Mouse (Mus musculus): ENCODE data around the gene Slc38a1. TPM values are rescaled to one million over a fixed set of nuclear protein-coding genes. Genes with fewer than 3 reads are reported as not detected.
A peak's percentile ranks its signal among the peaks of the same experiment; 100 is the strongest.

Gene Slc38a1
- polyA plus RNA-seq, 1 experiment, result 136 TPM

DNA sequence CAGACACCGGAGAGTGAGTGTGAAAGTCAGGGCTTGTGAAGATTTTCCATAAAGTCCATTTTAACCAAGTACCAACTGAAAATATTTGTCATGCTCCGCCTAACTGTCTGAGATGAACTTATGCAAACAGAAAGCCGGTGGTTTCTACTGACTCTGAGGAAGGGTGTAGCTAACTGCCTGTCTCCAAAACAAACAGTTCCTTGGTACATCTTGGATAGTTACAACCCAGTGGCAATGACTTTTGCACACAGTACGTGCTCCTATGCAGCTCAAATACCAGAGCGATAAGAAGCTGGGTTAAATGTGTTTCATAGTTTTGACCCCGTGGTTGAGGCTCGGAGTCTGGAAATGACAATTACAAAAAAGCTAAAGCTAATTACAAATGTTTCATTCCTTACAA is 34.0 kb downstream of the Slc38a1 start:
- DNase-seq, result no peak
- TF ChIP-seq CTCF (IDR thresholded peaks at IDR 0.05; ENCODE audit: borderline replicate concordance, control insufficient read depth, extremely low read depth, insufficient read depth, low read length, poor library complexity) (no peak), POLR2A (IDR thresholded peaks at IDR 0.05; ENCODE audit: control insufficient read depth, extremely low read depth, insufficient read depth, low read length, poor library complexity) (no peak)
- Histone ChIP-seq H3K27me3 (ENCODE audit: control insufficient read depth, insufficient read depth, low read length) (no peaks in the 10 kb centered on the region), H3K27ac (ENCODE audit: control insufficient read depth, insufficient read depth, low read length) (no peak overlapping the region), H3K36me3 (ENCODE audit: control insufficient read depth, insufficient read depth, low read length) (peaks cover 57% of the 10 kb centered on the region), H3K4me3 (ENCODE audit: control insufficient read depth, insufficient read depth, low read length) (no peak overlapping the region), H3K4me1 (replicated peaks; ENCODE audit: control insufficient read depth, insufficient read depth, low read length) (no peaks in the 10 kb centered on the region)
- 93% methylated on average over 7 of the region's 7 CpGs for WGBS

DNA sequence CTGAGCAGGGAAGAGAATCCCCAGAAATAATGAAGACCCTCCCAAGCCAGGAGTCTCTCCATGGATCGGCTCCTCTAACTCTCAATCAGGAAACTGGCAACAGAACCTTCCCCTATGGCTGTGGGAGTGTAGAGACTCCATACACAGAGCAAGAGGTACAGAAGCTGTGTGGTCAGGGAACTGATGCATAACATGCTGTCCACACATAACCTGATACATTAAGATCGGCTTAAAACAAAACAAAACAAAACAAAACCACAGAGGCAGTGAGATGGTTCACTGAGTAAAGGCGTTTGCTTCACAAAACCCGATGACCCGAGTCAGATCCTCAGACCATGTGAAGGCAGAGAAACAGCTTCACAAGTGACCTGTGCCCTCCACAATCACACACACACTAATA is 35.3 kb downstream of the Slc38a1 start:
- H3K27me3 ChIP-seq (ENCODE audit: control insufficient read depth, insufficient read depth, low read length), result no peaks in the 10 kb centered on the region

DNA sequence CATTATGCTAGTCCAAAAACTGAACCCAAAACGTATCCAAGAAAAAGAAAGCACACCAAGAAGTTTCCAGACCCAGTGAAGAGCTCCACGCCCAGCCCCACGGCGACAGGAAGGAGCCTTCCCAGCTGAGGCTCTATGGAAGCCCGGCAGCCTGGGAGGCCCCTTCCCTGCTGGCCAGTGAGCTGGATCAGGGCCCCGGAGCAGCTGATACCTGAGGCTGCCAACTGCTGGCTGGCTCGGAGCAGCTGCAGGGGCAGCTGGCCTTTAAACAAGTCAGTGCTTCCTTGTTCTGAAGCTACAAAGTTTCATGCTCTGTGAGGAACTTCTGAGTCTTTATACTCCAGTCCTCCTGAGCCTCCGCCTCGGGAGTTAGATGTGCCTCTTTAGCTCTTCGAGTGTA is 38.4 kb downstream of the Slc38a1 start:
- peaks cover 29% of the 10 kb centered on the region for H3K36me3 ChIP-seq (ENCODE audit: control insufficient read depth, insufficient read depth, low read length)
- WGBS, result 85% methylated on average over 10 of the region's 10 CpGs
- H3K27me3 ChIP-seq (ENCODE audit: control insufficient read depth, insufficient read depth, low read length), result no peaks in the 10 kb centered on the region
- H3K4me1 ChIP-seq (replicated peaks; ENCODE audit: control insufficient read depth, insufficient read depth, low read length), result peaks cover under 1% of the 10 kb centered on the region
- H3K4me3 ChIP-seq (ENCODE audit: control insufficient read depth, insufficient read depth, low read length), result no peak overlapping the region
- no peak for DNase-seq
- TF ChIP-seq CTCF (IDR thresholded peaks at IDR 0.05; ENCODE audit: borderline replicate concordance, control insufficient read depth, extremely low read depth, insufficient read depth, low read length, poor library complexity), result no peak
- TF ChIP-seq POLR2A (IDR thresholded peaks at IDR 0.05; ENCODE audit: control insufficient read depth, extremely low read depth, insufficient read depth, low read length, poor library complexity), result no peak
- H3K27ac ChIP-seq (ENCODE audit: control insufficient read depth, insufficient read depth, low read length), result no peak overlapping the region

More for the DNA sequence above, 35.3 kb downstream of the Slc38a1 start:
- Histone ChIP-seq H3K36me3 (ENCODE audit: control insufficient read depth, insufficient read depth, low read length) (peaks cover 44% of the 10 kb centered on the region), H3K27ac (ENCODE audit: control insufficient read depth, insufficient read depth, low read length) (no peak overlapping the region), H3K4me1 (replicated peaks; ENCODE audit: control insufficient read depth, insufficient read depth, low read length) (no peaks in the 10 kb centered on the region), H3K4me3 (ENCODE audit: control insufficient read depth, insufficient read depth, low read length) (no peak overlapping the region)
- no peak for DNase-seq
- 88% methylated on average over 5 of the region's 5 CpGs for WGBS
- TF ChIP-seq POLR2A (IDR thresholded peaks at IDR 0.05; ENCODE audit: control insufficient read depth, extremely low read depth, insufficient read depth, low read length, poor library complexity) (no peak), CTCF (IDR thresholded peaks at IDR 0.05; ENCODE audit: borderline replicate concordance, control insufficient read depth, extremely low read depth, insufficient read depth, low read length, poor library complexity) (no peak)

DNA sequence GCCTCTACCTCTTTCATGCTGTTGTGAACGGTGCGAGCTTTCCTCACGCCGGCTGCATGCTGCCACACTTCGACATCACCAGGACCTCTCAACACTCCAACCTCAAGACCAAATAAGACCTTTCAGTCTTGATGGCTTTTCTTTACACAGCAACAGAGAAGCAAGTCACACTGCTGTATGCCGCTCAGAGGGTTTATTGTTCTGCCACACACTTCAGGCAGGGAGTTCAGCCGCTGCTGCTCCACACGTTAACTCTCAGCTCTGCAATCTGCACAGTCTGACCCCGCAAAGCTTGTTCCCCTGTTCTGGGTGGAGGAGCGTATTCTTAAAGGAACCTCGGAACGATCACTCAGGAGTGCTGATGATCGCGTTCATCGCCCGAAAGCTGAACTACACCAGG is 40.7 kb downstream of the Slc38a1 start:
- peaks cover 6% of the 10 kb centered on the region for H3K4me1 ChIP-seq (replicated peaks; ENCODE audit: control insufficient read depth, insufficient read depth, low read length)
- no peak overlapping the region for H3K4me3 ChIP-seq (ENCODE audit: control insufficient read depth, insufficient read depth, low read length)
- 98% methylated on average over 16 of the region's 16 CpGs for WGBS
- TF ChIP-seq CTCF (IDR thresholded peaks at IDR 0.05; ENCODE audit: borderline replicate concordance, control insufficient read depth, extremely low read depth, insufficient read depth, low read length, poor library complexity) (no peak), POLR2A (IDR thresholded peaks at IDR 0.05; ENCODE audit: control insufficient read depth, extremely low read depth, insufficient read depth, low read length, poor library complexity) (no peak)
- no peak for DNase-seq
- peaks cover 16% of the 10 kb centered on the region for H3K36me3 ChIP-seq (ENCODE audit: control insufficient read depth, insufficient read depth, low read length)
- no peak overlapping the region for H3K27ac ChIP-seq (ENCODE audit: control insufficient read depth, insufficient read depth, low read length)
- no peaks in the 10 kb centered on the region for H3K27me3 ChIP-seq (ENCODE audit: control insufficient read depth, insufficient read depth, low read length)

DNA sequence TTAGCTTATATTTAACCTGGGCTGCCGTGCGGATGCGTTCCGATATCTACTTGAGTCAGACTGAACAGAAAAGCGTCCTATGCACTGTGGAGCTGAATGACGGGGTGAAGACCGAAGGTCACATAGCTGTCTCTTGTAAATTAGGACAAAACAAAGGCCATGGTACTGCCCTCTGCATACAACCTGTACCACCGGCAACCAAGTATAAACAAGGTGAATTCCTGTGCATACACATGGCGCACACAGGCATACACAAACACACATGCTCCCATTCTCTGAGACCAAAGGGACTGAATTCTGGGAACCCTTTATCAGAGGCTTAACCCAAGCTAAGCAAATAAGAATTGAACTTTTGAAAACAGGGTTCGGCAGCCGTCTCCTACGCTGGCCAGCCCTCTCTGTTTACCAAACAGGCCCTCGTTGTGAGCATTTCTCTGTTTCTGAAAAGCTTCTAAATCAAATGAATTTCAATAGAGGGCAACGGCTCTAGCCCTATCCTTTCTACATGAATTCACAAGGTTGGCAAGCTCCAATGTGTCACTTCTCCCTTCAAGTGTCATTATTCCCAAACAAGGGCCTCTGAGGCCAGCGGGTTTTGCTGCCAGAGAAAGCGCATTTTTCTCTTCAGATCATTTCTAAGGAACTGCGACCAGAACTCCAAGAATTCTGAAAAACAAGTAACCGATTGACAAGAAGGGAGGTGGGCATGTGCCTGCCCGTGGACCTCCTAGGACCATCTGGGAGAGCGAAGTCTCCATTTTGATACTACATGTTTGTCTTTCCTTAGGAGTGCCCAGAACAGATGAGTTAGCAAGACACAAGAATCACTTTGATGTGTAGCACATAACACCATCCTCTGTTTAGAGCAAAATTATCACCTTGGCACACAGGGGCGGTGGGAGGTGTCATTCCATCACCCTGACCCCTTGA is 42.6 kb downstream of the Slc38a1 start:
- Histone ChIP-seq H3K27me3 (ENCODE audit: control insufficient read depth, insufficient read depth, low read length) (no peaks in the 10 kb centered on the region), H3K36me3 (ENCODE audit: control insufficient read depth, insufficient read depth, low read length) (peaks cover 7% of the 10 kb centered on the region), H3K4me3 (ENCODE audit: control insufficient read depth, insufficient read depth, low read length) (no peak overlapping the region), H3K4me1 (replicated peaks; ENCODE audit: control insufficient read depth, insufficient read depth, low read length) (peaks cover 8% of the 10 kb centered on the region), H3K27ac (ENCODE audit: control insufficient read depth, insufficient read depth, low read length) (no peak overlapping the region)
- 98% methylated on average over 21 of the region's 21 CpGs for WGBS
- TF ChIP-seq POLR2A (IDR thresholded peaks at IDR 0.05; ENCODE audit: control insufficient read depth, extremely low read depth, insufficient read depth, low read length, poor library complexity) (no peak), CTCF (IDR thresholded peaks at IDR 0.05; ENCODE audit: borderline replicate concordance, control insufficient read depth, extremely low read depth, insufficient read depth, low read length, poor library complexity) (no peak)
- DNase-seq, result no peak

- Histone ChIP-seq H3K27me3 (ENCODE audit: control insufficient read depth, insufficient read depth, low read length) (no peaks in the 10 kb centered on the region), H3K4me3 (ENCODE audit: control insufficient read depth, insufficient read depth, low read length) (no peak overlapping the region), H3K36me3 (ENCODE audit: control insufficient read depth, insufficient read depth, low read length) (peaks cover 3% of the 10 kb centered on the region), H3K27ac (ENCODE audit: control insufficient read depth, insufficient read depth, low read length) (peak overlapping the region; percentile 89), H3K4me1 (replicated peaks; ENCODE audit: control insufficient read depth, insufficient read depth, low read length) (peaks cover 17% of the 10 kb centered on the region)
- TF ChIP-seq POLR2A (IDR thresholded peaks at IDR 0.05; ENCODE audit: control insufficient read depth, extremely low read depth, insufficient read depth, low read length, poor library complexity), result no peak
- TF ChIP-seq CTCF (IDR thresholded peaks at IDR 0.05; ENCODE audit: borderline replicate concordance, control insufficient read depth, extremely low read depth, insufficient read depth, low read length, poor library complexity), result no peak
- WGBS, result 37% methylated on average over 11 of the region's 11 CpGs
- peak; percentile 82 for DNase-seq
Measured at GRCm38 (mm10) chr15:96598888-96599578, 43.7 kb downstream of the Slc38a1 start.

Measured in thymus, adult 2 months (tissue).